Comparison of ENCODE assay signal across 27 mouse cellular contexts in genomic region chr5:138834910-138835309, GRCm38 (mm10). TPM values are rescaled to one million over a fixed set of nuclear protein-coding genes. Genes with fewer than 3 reads are reported as not detected.
"Had no signal": no experiment of that assay in that cellular context is flagged by ENCODE, and none has a peak within 500 bp of the region (broad histone marks: within the 10 kb centered on the region; RNA-seq: fewer than 3 reads in every experiment).

No protein-coding gene starts in this region.

- ATAC-seq: lung, postnatal 0 days; midbrain, embryonic 16.5 days had no signal

- H3K4me1 ChIP-seq: lung, embryonic 15.5 days; midbrain, embryonic 10.5 days; midbrain, embryonic 12.5 days had no signal

- H3K4me3 ChIP-seq: lung, embryonic 15.5 days; midbrain, embryonic 10.5 days; midbrain, embryonic 12.5 days; myocyte; neural tube, embryonic 13.5 days; neural tube, embryonic 15.5 days had no signal

- H3K4me2 ChIP-seq: lung, embryonic 15.5 days; midbrain, embryonic 12.5 days; neural tube, embryonic 13.5 days; neural tube, embryonic 15.5 days had no signal

- DNase-seq: lung, adult 2 months; lung, postnatal 14 days; lung, postnatal 36 days; midbrain, embryonic 14.5 days; retina, postnatal 1 day; right cerebral cortex, adult 18-20 months; right cerebral cortex, postnatal 25 days; right cerebral cortex, postnatal 4 days; spleen, adult 18-20 months; thymus, adult 18-20 months; thymus, postnatal 14 days; thymus, postnatal 36 days had no signal

- H3K27ac ChIP-seq: lung, embryonic 15.5 days; macrophage; midbrain, embryonic 10.5 days; midbrain, embryonic 12.5 days; neural tube, embryonic 13.5 days; neural tube, embryonic 15.5 days had no signal

- H3K9ac ChIP-seq: lung, embryonic 15.5 days; midbrain, embryonic 12.5 days; neural tube, embryonic 13.5 days; neural tube, embryonic 15.5 days had no signal

- H3K9me3 ChIP-seq: lung, embryonic 15.5 days; midbrain, embryonic 10.5 days; midbrain, embryonic 12.5 days; neural tube, embryonic 13.5 days; neural tube, embryonic 15.5 days had no signal

- H3K36me3 ChIP-seq: lung, embryonic 15.5 days; midbrain, embryonic 10.5 days; midbrain, embryonic 12.5 days; neural tube, embryonic 13.5 days; neural tube, embryonic 15.5 days had no signal

- H3K27me3 ChIP-seq: lung, embryonic 15.5 days; midbrain, embryonic 12.5 days; neural tube, embryonic 13.5 days; neural tube, embryonic 15.5 days had no signal

RNA-seq across cellular contexts. Expression of gene Gm5294, which starts 15.0 kb away (rescaled TPM):
- total RNA-seq: megakaryocyte-erythroid progenitor cell, adult 5-6 weeks had no signal
- polyA plus RNA-seq: lung, adult 2 months; lung, embryonic 15.5 days; lung, postnatal 0 days; macrophage; midbrain, embryonic 10.5 days; midbrain, embryonic 12.5 days; midbrain, embryonic 14.5 days; midbrain, embryonic 16.5 days; myocyte; neural tube, embryonic 11.5 days; neural tube, embryonic 13.5 days; neural tube, embryonic 15.5 days; small intestine, adult 2 months; stomach, embryonic 14.5 days; stomach, embryonic 16.5 days; thymus, postnatal 0 days had no signal
